9 mouse cellular contexts compared by ENCODE assay signal in the genomic region with DNA sequence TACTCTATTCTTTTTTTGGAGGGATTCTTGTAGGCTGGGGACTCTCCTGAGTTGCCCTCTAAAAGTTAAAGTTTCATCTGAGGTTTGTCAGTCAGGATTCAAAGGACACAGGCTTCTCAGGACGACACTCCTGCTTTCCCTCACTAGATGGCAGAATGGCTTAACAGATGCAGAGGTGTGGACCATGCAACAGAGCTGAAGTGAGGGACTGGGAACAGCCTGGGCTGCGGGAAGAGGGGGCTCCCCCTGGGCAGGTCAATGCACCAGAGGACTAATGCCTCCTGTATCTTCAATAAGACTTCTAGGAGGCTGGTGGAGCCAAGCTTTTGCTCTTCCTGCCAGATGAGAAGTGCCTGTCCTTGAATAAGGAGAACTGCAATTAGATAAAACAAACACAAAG.
DNase-seq lines count a peak whose midpoint lies in the region; ATAC-seq and TF ChIP-seq lines count a peak whose summit lies in the region.
"Had no signal": no experiment of that assay in that cellular context is flagged by ENCODE, and none has a peak within 500 bp of the region (broad histone marks: within the 10 kb centered on the region; RNA-seq: fewer than 3 reads in every experiment).

No protein-coding gene starts in this region.

- H3K79me2 ChIP-seq in heart, adult 2 months (replicated peaks; ENCODE audit: control insufficient read depth, insufficient read depth, low read length): no peaks in the 10 kb centered on the region

- H3K9ac ChIP-seq in heart, adult 2 months (ENCODE audit: low read depth, low read length): no peak overlapping the region

- no peak overlapping the region for H3K27ac ChIP-seq in heart, adult 2 months
- H3K27ac ChIP-seq: macrophage had no signal

- no peak overlapping the region for H3K4me3 ChIP-seq in heart, adult 2 months

- no peaks in the 10 kb centered on the region for H3K36me3 ChIP-seq in heart, adult 2 months (ENCODE audit: control insufficient read depth, insufficient read depth, low read length)

- no peak for TF ChIP-seq POLR2A in heart, adult 2 months (IDR thresholded peaks at IDR 0.05; ENCODE audit: insufficient read depth, low read depth, low read length)

- DNase-seq in heart, adult 2 months: no peak
- DNase-seq in heart, adult 9 months (ENCODE audit: low spot score in 2 of 2): no peak
- peak; percentile 50 for DNase-seq in 3T3-L1 (ENCODE audit: low read depth, low spot score)
- peak; percentile 81 for DNase-seq in brain, adult 2 months (ENCODE audit: low read depth, low spot score)
- DNase-seq in kidney, postnatal 10 days: peak; percentile 36
- DNase-seq in retina, embryonic 14.5 days (ENCODE audit: low spot score): peak; percentile 73
- no peak for DNase-seq in spleen, postnatal 14 days (ENCODE audit: low spot score in 2 of 2)

- WGBS in heart, adult 2 months: 8% methylated on average over 2 of the region's 2 CpGs

- intact Hi-C loops in heart, adult 2 months (cut with DNase I): loop anchor here (2.0 kb wide), 1 partner anchor 433 kb away; no protein-coding TSS in a partner anchor

- H3K27me3 ChIP-seq in heart, adult 2 months (ENCODE audit: control insufficient read depth, insufficient read depth, low read length): no peaks in the 10 kb centered on the region

- peaks cover 1% of the 10 kb centered on the region for H3K4me1 ChIP-seq in heart, adult 2 months (ENCODE audit: control insufficient read depth, insufficient read depth, low read length)

- ATAC-seq in CD4-positive, CD25-positive, alpha-beta regulatory T cell, adult 4 months: no peak

- peak; percentile 58 for TF ChIP-seq CTCF in heart, adult 2 months (IDR thresholded peaks at IDR 0.05)

- no peak for TF ChIP-seq EP300 in heart, adult 2 months (IDR thresholded peaks at IDR 0.05; ENCODE audit: insufficient read depth, low read depth, low read length)

Comparison
In these comparisons a context has a peak if more than half of its experiments do, and no peak if none do; other contexts are left out.
1. DNase-seq: peak in 3T3-L1 (single experiment), brain, adult 2 months (single experiment), kidney, postnatal 10 days (single experiment) and retina, embryonic 14.5 days (single experiment); none in heart, adult 2 months (0 of 2), heart, adult 9 months (0 of 2) and spleen, postnatal 14 days (0 of 2).